Mouse (Mus musculus) limb, embryonic 15.5 days (tissue): ENCODE measurements at regions not wholly inside any gene's neighbourhood (a gene's known extent, or its start where the extent isn't known, plus 50 kb on each side); places are given as distances from the start of the nearest gene placed in this dataset.

Source experiments
- ATAC-seq: fragments of 200-750 bp; cut with Nextera tagmentation; 2 replicates; pipeline ENCODE4 v1.8.0; 2017; ENCODE audit warnings: low read depth, moderate TSS enrichment; ENCODE audit not compliant: insufficient number of reproducible peaks, low FRiP score, low TSS enrichment
- H3K27ac ChIP-seq: fragments of 300-500 bp; sonication (generic); 2 replicates; pipeline ENCODE4 v1.5.1; 2015; ENCODE audit warnings: moderate library complexity, mild to moderate bottlenecking, inconsistent platforms
- H3K27me3 ChIP-seq: fragments of 300-500 bp; sonication (generic); 2 replicates; pipeline ENCODE4 v1.6.1; 2015; ENCODE audit warnings: inconsistent platforms
- H3K36me3 ChIP-seq: fragments of 300-500 bp; sonication (generic); 2 replicates; pipeline ENCODE4 v1.6.1; 2015; ENCODE audit warnings: inconsistent platforms
- H3K4me1 ChIP-seq: fragments of 300-500 bp; sonication (generic); 2 replicates; pipeline ENCODE4 v1.6.1; 2015; ENCODE audit warnings: inconsistent platforms
- H3K4me2 ChIP-seq: fragments of 300-500 bp; sonication (generic); 2 replicates; pipeline ENCODE4 v1.6.1; 2015; ENCODE audit warnings: mild to moderate bottlenecking, inconsistent platforms
- H3K4me3 ChIP-seq: fragments of 300-500 bp; sonication (generic); 2 replicates; pipeline ENCODE4 v1.5.1; 2015; ENCODE audit warnings: mild to moderate bottlenecking, inconsistent platforms
- H3K9ac ChIP-seq: fragments of 300-500 bp; sonication (generic); 2 replicates; pipeline ENCODE4 v1.6.1; 2015; ENCODE audit warnings: inconsistent platforms
- H3K9me3 ChIP-seq: fragments of 300-500 bp; sonication (generic); 2 replicates; pipeline ENCODE4 v1.6.1; 2016; ENCODE audit warnings: inconsistent platforms
- WGBS: fragments of 180-500 bp; shearing (Covaris S2); methylation state at CpG from one replicate; pipeline ENCODE4 v1.1.7; 2015; 5-methylcytosine and 5-hydroxymethylcytosine counted together

GRCm38 (mm10) chr19:56016548-56017346 lies 270.2 kb upstream of the Habp2 start:
- 74% methylated on average over 4 of the region's 4 CpGs for WGBS
- H3K27ac ChIP-seq, result 0 out of 2 replicates have a peak overlapping the region, but pooled peaks have one; percentile 24
- H3K27me3 ChIP-seq, result no peaks in the 10 kb centered on the region
- H3K9ac ChIP-seq, result no peak overlapping the region
- no peak overlapping the region for H3K4me2 ChIP-seq
- H3K36me3 ChIP-seq, result no peaks in the 10 kb centered on the region
- H3K4me3 ChIP-seq, result no peak overlapping the region
- no peak for ATAC-seq
- H3K4me1 ChIP-seq, result peaks cover 28% of the 10 kb centered on the region
- H3K9me3 ChIP-seq, result no peaks in the 10 kb centered on the region

GRCm38 (mm10) chr19:56017524-56017923 lies 269.4 kb upstream of the Habp2 start:
- H3K27me3 ChIP-seq, result no peaks in the 10 kb centered on the region
- no peak overlapping the region for H3K9ac ChIP-seq
- peak overlapping the region; percentile 24; the same call in 1 of the 2 replicates for H3K27ac ChIP-seq
- H3K4me1 ChIP-seq, result peaks cover 28% of the 10 kb centered on the region
- WGBS, result 28% methylated on average over 7 of the region's 7 CpGs
- no peak for ATAC-seq
- H3K36me3 ChIP-seq, result no peaks in the 10 kb centered on the region
- H3K4me3 ChIP-seq, result no peak overlapping the region
- no peak overlapping the region for H3K4me2 ChIP-seq
- H3K9me3 ChIP-seq, result no peaks in the 10 kb centered on the region

DNA sequence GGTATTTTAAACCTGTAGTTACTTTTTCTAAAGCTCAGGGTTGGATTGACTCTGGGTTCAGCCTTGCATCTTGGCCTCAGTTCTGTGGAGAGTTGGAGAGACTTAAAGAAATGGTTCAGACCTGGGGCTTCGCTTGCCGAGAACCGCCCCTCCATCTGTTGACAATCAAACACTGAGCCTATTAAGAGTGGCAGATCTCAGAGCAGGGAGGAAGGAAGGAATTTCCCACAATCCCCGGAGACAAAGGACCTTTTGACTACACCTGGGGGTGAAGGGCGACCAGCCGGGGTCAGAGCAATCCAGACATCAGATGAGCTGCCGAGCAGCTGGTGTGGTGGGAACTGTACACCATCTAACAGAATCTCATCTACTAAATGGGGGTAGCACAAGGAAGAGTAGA lies 267.8 kb upstream of the Habp2 start:
- 36% methylated on average over 7 of the region's 7 CpGs for WGBS
- Histone ChIP-seq H3K9me3 (no peaks in the 10 kb centered on the region), H3K27ac (no peak overlapping the region), H3K36me3 (no peaks in the 10 kb centered on the region), H3K4me2 (no peak overlapping the region), H3K9ac (no peak overlapping the region), H3K27me3 (no peaks in the 10 kb centered on the region), H3K4me3 (no peak overlapping the region), H3K4me1 (peaks cover 28% of the 10 kb centered on the region)
- ATAC-seq, result no peak

- H3K36me3 ChIP-seq, result no peaks in the 10 kb centered on the region
- H3K9ac ChIP-seq, result no peak overlapping the region
- peaks cover 19% of the 10 kb centered on the region for H3K4me1 ChIP-seq
- no peak overlapping the region for H3K4me2 ChIP-seq
- 26% methylated on average over 6 of the region's 6 CpGs for WGBS
- ATAC-seq, result peak; percentile 20; the same call in 1 of the 2 replicates
- no peaks in the 10 kb centered on the region for H3K9me3 ChIP-seq
- no peaks in the 10 kb centered on the region for H3K27me3 ChIP-seq
- no peak overlapping the region for H3K4me3 ChIP-seq
- no peak overlapping the region; the same call in 1 of the 2 replicates for H3K27ac ChIP-seq
These were observed 264.6 kb upstream of the Habp2 start for GRCm38 (mm10) chr19:56022348-56022747.

GRCm38 (mm10) chr19:56024599-56024998 lies 262.3 kb upstream of the Habp2 start:
- H3K4me3 ChIP-seq, result no peak overlapping the region
- no peaks in the 10 kb centered on the region for H3K27me3 ChIP-seq
- H3K4me2 ChIP-seq, result no peak overlapping the region
- H3K36me3 ChIP-seq, result no peaks in the 10 kb centered on the region
- WGBS, result 68% methylated on average over 4 of the region's 4 CpGs
- no peaks in the 10 kb centered on the region for H3K9me3 ChIP-seq
- peak overlapping the region; percentile 19; the same call in 1 of the 2 replicates for H3K27ac ChIP-seq
- ATAC-seq, result no peak
- H3K9ac ChIP-seq, result no peak overlapping the region
- H3K4me1 ChIP-seq, result peaks cover 8% of the 10 kb centered on the region

- Histone ChIP-seq H3K9me3 (no peaks in the 10 kb centered on the region), H3K4me3 (no peak overlapping the region), H3K4me2 (0 out of 2 replicates have a peak overlapping the region, but pooled peaks have one; percentile 3), H3K27ac (peak overlapping the region; percentile 79), H3K9ac (no peak overlapping the region), H3K27me3 (no peaks in the 10 kb centered on the region), H3K4me1 (peaks cover 22% of the 10 kb centered on the region), H3K36me3 (no peaks in the 10 kb centered on the region)
- peak; percentile 74 for ATAC-seq
- 36% methylated on average over 21 of the region's 21 CpGs for WGBS
These were observed 257.3 kb upstream of the Habp2 start for GRCm38 (mm10) chr19:56029428-56030281.

DNA sequence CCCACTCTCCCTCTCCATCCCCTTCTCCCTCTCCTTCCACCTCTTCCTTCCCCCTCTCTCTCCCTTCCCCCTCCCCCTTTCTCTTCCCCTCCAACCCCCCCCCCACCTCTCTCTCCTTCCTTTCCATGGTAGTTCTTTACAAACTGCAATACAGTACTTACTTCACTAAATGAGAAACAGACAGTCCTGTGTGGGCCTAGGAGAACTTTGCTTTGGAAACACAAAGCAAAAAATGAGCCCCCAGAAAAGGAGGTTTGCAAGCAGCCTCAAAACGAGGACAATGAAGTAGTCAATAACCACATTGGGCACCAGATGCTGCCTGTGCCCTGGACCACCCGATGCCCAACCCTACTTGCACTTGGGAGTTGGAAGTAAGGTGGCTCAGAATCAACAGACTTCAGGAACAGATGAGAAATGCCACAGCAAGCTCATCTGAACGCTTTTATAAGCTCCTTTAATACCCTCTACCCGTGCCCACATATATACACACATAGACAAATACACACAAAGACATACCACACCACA lies 256.5 kb upstream of the Habp2 start:
- H3K36me3 ChIP-seq, result no peaks in the 10 kb centered on the region
- H3K4me3 ChIP-seq, result no peak overlapping the region
- peak overlapping the region; percentile 43; the same call in 1 of the 2 replicates for H3K27ac ChIP-seq
- H3K4me1 ChIP-seq, result peaks cover 23% of the 10 kb centered on the region
- WGBS, result 42% methylated on average over 4 of the region's 4 CpGs
- no peak overlapping the region for H3K4me2 ChIP-seq
- ATAC-seq, result no peak
- no peaks in the 10 kb centered on the region for H3K27me3 ChIP-seq
- H3K9me3 ChIP-seq, result no peaks in the 10 kb centered on the region
- no peak overlapping the region for H3K9ac ChIP-seq

- Histone ChIP-seq H3K9ac (no peak overlapping the region), H3K36me3 (no peaks in the 10 kb centered on the region), H3K27ac (no peak overlapping the region), H3K4me2 (no peak overlapping the region), H3K9me3 (no peaks in the 10 kb centered on the region), H3K4me3 (no peak overlapping the region), H3K27me3 (0 out of 2 replicates have a peak, but pooled peaks cover 3% of the 10 kb centered on the region), H3K4me1 (peaks cover 22% of the 10 kb centered on the region)
- ATAC-seq, result 0 out of 2 replicates have a peak, but pooled peaks have one; percentile 20
- 25% methylated on average over 4 of the region's 4 CpGs for WGBS
These were observed 252.4 kb upstream of the Habp2 start for GRCm38 (mm10) chr19:56034552-56034951.

DNA sequence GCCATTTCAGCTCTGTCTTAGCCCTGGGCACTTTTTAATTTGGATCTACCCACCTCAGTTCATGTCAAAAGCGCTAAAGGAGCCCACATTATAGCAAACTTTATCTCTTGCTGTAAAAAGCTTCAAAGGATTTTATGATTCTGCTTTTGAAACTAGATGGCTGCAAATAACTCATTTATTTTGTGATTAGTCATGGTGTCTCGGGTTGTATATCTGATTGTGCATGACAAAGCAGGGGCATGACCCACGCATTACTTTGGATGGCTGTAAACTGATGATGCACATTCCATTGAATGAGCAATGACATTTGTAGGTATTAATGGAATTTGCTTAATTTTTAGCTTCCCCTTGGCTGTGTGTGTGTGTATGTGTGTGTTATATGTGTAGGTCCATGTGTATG lies 249.4 kb upstream of the Habp2 start:
- no peak for ATAC-seq
- H3K36me3 ChIP-seq, result no peaks in the 10 kb centered on the region
- no peak overlapping the region for H3K9ac ChIP-seq
- H3K4me3 ChIP-seq, result no peak overlapping the region
- no peak overlapping the region for H3K4me2 ChIP-seq
- 60% methylated on average over 3 of the region's 3 CpGs for WGBS
- no peak overlapping the region for H3K27ac ChIP-seq
- peaks cover 15% of the 10 kb centered on the region; the same call in 1 of the 2 replicates for H3K4me1 ChIP-seq
- H3K27me3 ChIP-seq, result 0 out of 2 replicates have a peak, but pooled peaks cover 3% of the 10 kb centered on the region
- no peaks in the 10 kb centered on the region for H3K9me3 ChIP-seq

GRCm38 (mm10) chr19:56039091-56040004 lies 247.6 kb upstream of the Habp2 start:
- Histone ChIP-seq H3K9me3 (no peaks in the 10 kb centered on the region), H3K4me2 (no peak overlapping the region), H3K4me1 (peaks cover 17% of the 10 kb centered on the region; the same call in 1 of the 2 replicates), H3K36me3 (no peaks in the 10 kb centered on the region), H3K4me3 (no peak overlapping the region), H3K9ac (no peak overlapping the region), H3K27me3 (0 out of 2 replicates have a peak, but pooled peaks cover 3% of the 10 kb centered on the region), H3K27ac (no peak overlapping the region)
- no peak for ATAC-seq
- WGBS, result 65% methylated on average over 17 of the region's 17 CpGs

DNA sequence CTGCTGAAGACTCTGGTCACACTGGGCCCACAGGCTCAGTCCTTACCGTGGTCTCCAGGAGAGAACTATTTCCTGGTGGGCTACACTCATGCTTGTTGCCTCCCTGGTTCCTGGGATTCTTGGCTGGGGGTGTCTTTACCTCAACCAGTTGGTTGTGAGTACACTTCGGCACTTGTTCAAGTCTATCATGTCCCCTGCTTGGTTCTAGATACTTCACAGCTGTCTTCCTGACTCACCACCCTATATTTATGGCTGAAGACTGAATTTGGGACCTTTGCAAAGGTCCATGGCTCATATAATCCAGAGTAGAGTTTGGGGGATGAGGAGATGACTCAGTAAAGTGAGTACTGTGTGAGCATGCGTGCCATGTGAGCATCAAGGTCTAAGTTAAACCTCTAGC lies 245.0 kb upstream of the Habp2 start:
- Histone ChIP-seq H3K4me3 (no peak overlapping the region), H3K36me3 (no peaks in the 10 kb centered on the region), H3K27ac (no peak overlapping the region), H3K9me3 (no peaks in the 10 kb centered on the region), H3K9ac (no peak overlapping the region), H3K4me2 (no peak overlapping the region), H3K27me3 (0 out of 2 replicates have a peak, but pooled peaks cover 3% of the 10 kb centered on the region), H3K4me1 (peaks cover 14% of the 10 kb centered on the region; the same call in 1 of the 2 replicates)
- WGBS, result 87% methylated on average over 3 of the region's 3 CpGs
- ATAC-seq, result no peak
